Mouse (Mus musculus): Measurements from ENCODE around the gene Kmt2b. TPM values are rescaled to one million over a fixed set of nuclear protein-coding genes. Genes with fewer than 3 reads are reported as not detected.

The Kmt2b gene
- polyA plus RNA-seq, 1 experiment: 102 TPM

DNA sequence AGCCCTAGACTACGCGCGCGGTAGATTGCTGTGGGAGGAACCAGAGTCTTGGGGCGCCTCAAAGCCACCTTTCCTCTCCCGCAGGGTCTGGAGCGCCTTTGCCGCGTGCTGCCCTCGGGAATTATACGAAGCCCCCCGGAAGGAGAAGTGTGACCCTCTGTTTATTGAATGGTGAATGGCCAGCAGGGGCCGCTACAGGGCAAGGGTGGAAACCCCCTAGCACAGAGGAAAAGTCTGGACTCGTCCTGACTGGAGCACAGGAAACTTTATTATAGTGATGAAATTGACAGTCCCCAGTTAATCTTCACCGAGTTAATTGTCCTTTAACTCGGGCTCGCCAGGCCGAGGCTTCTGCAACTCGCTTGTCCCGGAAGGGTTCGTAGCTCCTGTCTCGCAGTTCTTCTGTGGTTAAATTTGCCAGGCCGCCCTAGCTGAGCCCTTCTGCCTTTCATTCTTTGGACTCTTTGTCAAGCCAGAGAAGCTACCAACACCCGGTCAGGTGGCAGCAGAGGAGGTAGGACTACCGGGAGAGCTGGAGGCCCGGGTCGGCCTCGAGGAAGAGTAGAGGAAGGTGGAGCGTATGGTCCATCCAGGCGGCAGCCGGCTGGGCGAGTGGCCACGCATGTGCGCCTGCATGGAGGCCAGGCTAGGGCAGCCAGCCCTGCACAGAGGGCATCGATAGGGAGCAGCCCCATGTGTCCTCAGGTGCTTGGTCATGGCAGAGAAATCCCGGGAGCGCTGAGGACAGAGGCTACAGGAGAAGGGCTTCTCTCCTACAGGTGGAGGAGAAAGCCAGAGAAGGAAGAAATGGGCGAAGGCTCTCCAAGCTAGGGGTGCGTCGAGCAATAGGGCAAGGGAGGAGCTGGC is 1.1 kb upstream of the Kmt2b start:
- peak overlapping the region; percentile 70 for H3K4me3 ChIP-seq (replicated peaks; ENCODE audit: control insufficient read depth, low read depth, low read length)
- H3K27ac ChIP-seq (ENCODE audit: control insufficient read depth, insufficient read depth, low read depth, low read length, poor library complexity): peak overlapping the region; percentile 38
- TF ChIP-seq CTCF (IDR thresholded peaks at IDR 0.05; ENCODE audit: control insufficient read depth, insufficient read depth, low read length): peak; percentile 84
- no peak for TF ChIP-seq POLR2A (IDR thresholded peaks at IDR 0.05; ENCODE audit: borderline replicate concordance, control insufficient read depth, low read depth, low read length)
- 28% methylated on average over 40 of the region's 40 CpGs for WGBS
- peaks cover 3% of the 10 kb centered on the region; the same call in 1 of the 2 replicates for H3K4me1 ChIP-seq (ENCODE audit: control insufficient read depth, insufficient read depth, low read length)

- peak overlapping the region; percentile 90 for H3K27ac ChIP-seq (ENCODE audit: control insufficient read depth, insufficient read depth, low read depth, low read length, poor library complexity)
- H3K4me1 ChIP-seq (ENCODE audit: control insufficient read depth, insufficient read depth, low read length): peaks cover under 1% of the 10 kb centered on the region; the same call in 1 of the 2 replicates
- TF ChIP-seq POLR2A (IDR thresholded peaks at IDR 0.05; ENCODE audit: borderline replicate concordance, control insufficient read depth, low read depth, low read length): no peak
- no peak for TF ChIP-seq CTCF (IDR thresholded peaks at IDR 0.05; ENCODE audit: control insufficient read depth, insufficient read depth, low read length)
- 1% methylated on average over 67 of the region's 67 CpGs for WGBS
- peak overlapping the region; percentile 96 for H3K4me3 ChIP-seq (replicated peaks; ENCODE audit: control insufficient read depth, low read depth, low read length)
Observed at GRCm38 (mm10) chr7:30587842-30588667, 471 bp downstream of the Kmt2b start.

- TF ChIP-seq CTCF (IDR thresholded peaks at IDR 0.05; ENCODE audit: control insufficient read depth, insufficient read depth, low read length) (no peak), POLR2A (IDR thresholded peaks at IDR 0.05; ENCODE audit: borderline replicate concordance, control insufficient read depth, low read depth, low read length) (no peak)
- Histone ChIP-seq H3K4me3 (replicated peaks; ENCODE audit: control insufficient read depth, low read depth, low read length) (no peak overlapping the region), H3K4me1 (ENCODE audit: control insufficient read depth, insufficient read depth, low read length) (no peaks in the 10 kb centered on the region), H3K27ac (ENCODE audit: control insufficient read depth, insufficient read depth, low read depth, low read length, poor library complexity) (no peak overlapping the region; the same call in 1 of the 2 replicates)
- 93% methylated on average over 28 of the region's 28 CpGs for WGBS
Observed at GRCm38 (mm10) chr7:30586455-30587020, 2.0 kb downstream of the Kmt2b start.

DNA sequence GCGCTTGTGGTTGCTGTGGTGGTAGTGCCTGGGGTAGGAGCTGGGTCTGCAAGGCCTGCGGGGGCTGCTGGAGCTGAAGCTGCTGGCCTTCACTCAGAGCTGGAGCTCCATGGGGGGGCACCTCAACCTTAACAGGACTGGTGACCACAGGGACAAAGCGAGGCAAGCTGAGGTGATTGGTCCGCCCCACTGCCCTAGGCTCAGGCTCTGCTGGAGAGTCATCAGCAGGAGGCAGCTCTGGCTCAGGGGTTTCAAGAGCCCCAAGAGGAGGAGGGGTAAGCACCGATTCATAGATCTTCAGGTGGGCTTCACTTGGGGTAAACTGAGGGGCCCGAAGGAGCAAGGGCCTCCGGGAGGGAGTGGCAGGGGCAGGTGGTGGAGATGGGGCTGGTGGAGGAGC is 3.4 kb downstream of the Kmt2b start:
- 94% methylated on average over 7 of the region's 7 CpGs for WGBS

GRCm38 (mm10) chr7:30584339-30584738 is 4.2 kb downstream of the Kmt2b start:
- 95% methylated on average over 10 of the region's 10 CpGs for WGBS
- H3K4me3 ChIP-seq (replicated peaks; ENCODE audit: control insufficient read depth, low read depth, low read length): no peak overlapping the region
- no peaks in the 10 kb centered on the region for H3K4me1 ChIP-seq (ENCODE audit: control insufficient read depth, insufficient read depth, low read length)
- TF ChIP-seq CTCF (IDR thresholded peaks at IDR 0.05; ENCODE audit: control insufficient read depth, insufficient read depth, low read length) (no peak), POLR2A (IDR thresholded peaks at IDR 0.05; ENCODE audit: borderline replicate concordance, control insufficient read depth, low read depth, low read length) (no peak)
- H3K27ac ChIP-seq (ENCODE audit: control insufficient read depth, insufficient read depth, low read depth, low read length, poor library complexity): no peak overlapping the region

More for the DNA sequence above, 3.4 kb downstream of the Kmt2b start:
- H3K4me1 ChIP-seq (ENCODE audit: control insufficient read depth, insufficient read depth, low read length): no peaks in the 10 kb centered on the region
- TF ChIP-seq POLR2A (IDR thresholded peaks at IDR 0.05; ENCODE audit: borderline replicate concordance, control insufficient read depth, low read depth, low read length) (peak; percentile 20; the same call in 1 of the 2 replicates), CTCF (IDR thresholded peaks at IDR 0.05; ENCODE audit: control insufficient read depth, insufficient read depth, low read length) (no peak)
- no peak overlapping the region for H3K4me3 ChIP-seq (replicated peaks; ENCODE audit: control insufficient read depth, low read depth, low read length)
- H3K27ac ChIP-seq (ENCODE audit: control insufficient read depth, insufficient read depth, low read depth, low read length, poor library complexity): no peak overlapping the region

GRCm38 (mm10) chr7:30581547-30581946 is 7.0 kb downstream of the Kmt2b start:
- Histone ChIP-seq H3K4me1 (ENCODE audit: control insufficient read depth, insufficient read depth, low read length) (no peaks in the 10 kb centered on the region), H3K27ac (ENCODE audit: control insufficient read depth, insufficient read depth, low read depth, low read length, poor library complexity) (no peak overlapping the region), H3K4me3 (replicated peaks; ENCODE audit: control insufficient read depth, low read depth, low read length) (no peak overlapping the region)
- TF ChIP-seq POLR2A (IDR thresholded peaks at IDR 0.05; ENCODE audit: borderline replicate concordance, control insufficient read depth, low read depth, low read length): no peak
- TF ChIP-seq CTCF (IDR thresholded peaks at IDR 0.05; ENCODE audit: control insufficient read depth, insufficient read depth, low read length): no peak
- WGBS: 96% methylated on average over 16 of the region's 16 CpGs

DNA sequence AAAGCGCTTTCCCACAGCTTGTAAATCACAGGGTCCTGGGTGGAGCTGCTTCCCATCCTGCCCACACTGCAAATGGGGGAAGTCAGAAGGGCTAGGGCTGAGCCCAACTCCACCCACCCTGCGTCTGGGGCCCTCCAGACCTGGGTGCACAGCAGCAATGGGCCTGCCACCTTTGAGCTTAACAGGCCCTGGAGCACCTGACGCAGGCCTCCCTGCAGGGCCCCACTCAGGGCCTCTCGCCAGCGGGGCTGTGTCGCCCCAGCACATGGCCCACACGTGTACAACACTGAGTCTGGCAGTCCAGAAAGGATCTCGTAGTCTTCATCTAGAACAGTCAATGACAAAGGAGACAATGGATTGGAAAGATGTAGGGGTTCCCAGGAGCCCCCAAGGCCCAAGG is 8.6 kb downstream of the Kmt2b start:
- Histone ChIP-seq H3K4me1 (ENCODE audit: control insufficient read depth, insufficient read depth, low read length) (no peaks in the 10 kb centered on the region), H3K4me3 (replicated peaks; ENCODE audit: control insufficient read depth, low read depth, low read length) (no peak overlapping the region), H3K27ac (ENCODE audit: control insufficient read depth, insufficient read depth, low read depth, low read length, poor library complexity) (no peak overlapping the region)
- TF ChIP-seq CTCF (IDR thresholded peaks at IDR 0.05; ENCODE audit: control insufficient read depth, insufficient read depth, low read length) (no peak), POLR2A (IDR thresholded peaks at IDR 0.05; ENCODE audit: borderline replicate concordance, control insufficient read depth, low read depth, low read length) (no peak)
- WGBS: 92% methylated on average over 8 of the region's 8 CpGs

DNA sequence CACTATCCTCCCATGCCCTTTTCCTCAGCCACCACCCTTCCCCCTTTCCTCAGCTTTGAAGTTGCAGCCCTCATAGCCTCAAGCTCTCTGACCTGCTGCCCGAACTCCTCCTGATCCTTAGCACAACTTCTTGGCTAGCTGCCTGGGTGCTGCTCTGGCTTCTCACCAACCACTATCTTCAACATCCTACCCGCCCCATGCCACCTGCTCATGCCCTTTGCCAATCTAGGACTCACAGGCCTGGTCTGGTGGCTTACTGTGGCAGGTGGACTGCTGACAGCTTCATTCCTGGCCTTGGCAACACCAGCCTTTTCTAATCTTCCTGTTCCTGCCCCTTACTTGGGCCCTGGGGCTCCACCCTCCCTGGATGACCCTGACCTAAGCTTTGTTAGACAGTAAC is 15.6 kb downstream of the Kmt2b start:
- Histone ChIP-seq H3K27ac (ENCODE audit: control insufficient read depth, insufficient read depth, low read depth, low read length, poor library complexity) (peak overlapping the region; percentile 61), H3K4me1 (ENCODE audit: control insufficient read depth, insufficient read depth, low read length) (no peaks in the 10 kb centered on the region; the same call in 1 of the 2 replicates), H3K4me3 (replicated peaks; ENCODE audit: control insufficient read depth, low read depth, low read length) (no peak overlapping the region)
- WGBS: 62% methylated on average over 2 of the region's 2 CpGs
- TF ChIP-seq POLR2A (IDR thresholded peaks at IDR 0.05; ENCODE audit: borderline replicate concordance, control insufficient read depth, low read depth, low read length) (no peak), CTCF (IDR thresholded peaks at IDR 0.05; ENCODE audit: control insufficient read depth, insufficient read depth, low read length) (no peak)
